Mouse (Mus musculus) neural tube, embryonic 14.5 days (tissue): ENCODE measurements around the gene Toe1. TPM values are rescaled to one million over a fixed set of nuclear protein-coding genes. Genes with fewer than 3 reads are reported as not detected.

ENCODE experiments used
- ATAC-seq: fragments of 200-750 bp; cut with Nextera tagmentation; 2 replicates; pipeline ENCODE4 v1.8.0; 2017; ENCODE audit warnings: low read depth, mild to moderate bottlenecking, moderate TSS enrichment, moderate library complexity
- H3K27ac ChIP-seq: fragments of 300-500 bp; sonication (generic); 2 replicates; pipeline ENCODE4 v1.5.1; 2014; ENCODE audit warnings: low read depth, mild to moderate bottlenecking, control low read depth, low read length, moderate library complexity, mixed read lengths
- H3K27me3 ChIP-seq: fragments of 300-500 bp; sonication (generic); 2 replicates; pipeline ENCODE4 v1.6.1; 2014; ENCODE audit warnings: low read length; ENCODE audit not compliant: control insufficient read depth, insufficient read depth
- H3K36me3 ChIP-seq: fragments of 300-500 bp; sonication (generic); 2 replicates; pipeline ENCODE4 v1.6.1; 2014; ENCODE audit warnings: low read length, mixed read lengths; ENCODE audit not compliant: control insufficient read depth, insufficient read depth
- H3K4me1 ChIP-seq: fragments of 300-500 bp; sonication (generic); 2 replicates; pipeline ENCODE4 v1.6.1; 2014; ENCODE audit warnings: low read length; ENCODE audit not compliant: control insufficient read depth, insufficient read depth
- H3K4me2 ChIP-seq: fragments of 300-500 bp; sonication (generic); 2 replicates; pipeline ENCODE4 v1.6.1; 2014; ENCODE audit warnings: mild to moderate bottlenecking, low read depth, low read length, control low read depth
- H3K4me3 ChIP-seq: fragments of 300-500 bp; sonication (generic); 2 replicates; pipeline ENCODE4 v1.5.1; 2014; ENCODE audit warnings: low read depth, low read length, control low read depth, mixed read lengths
- H3K9ac ChIP-seq: fragments of 300-500 bp; sonication (generic); replicated peaks from 2 replicates; pipeline ENCODE4 v1.6.1; 2014; ENCODE audit warnings: low read depth, mild to moderate bottlenecking, control low read depth, low read length, mixed read lengths
- H3K9me3 ChIP-seq: fragments of 300-500 bp; sonication (generic); 2 replicates; pipeline ENCODE4 v1.6.1; 2016; ENCODE audit warnings: low read length; ENCODE audit not compliant: control insufficient read depth
- WGBS: fragments of 180-500 bp; shearing (Covaris S2); extraction: QIAGEN DNeasy Blood & Tissue Kit; methylation state at CpG from one replicate; pipeline ENCODE4 v1.1.7; 2014; 5-methylcytosine and 5-hydroxymethylcytosine counted together
- polyA plus RNA-seq: library from polyadenylated mRNA; unstranded; fragments of >200 nt; fragmentation: Nextera tagmentation; extraction: Ambion mirVana; gene quantifications from 2 replicates; pipeline ENCODE4 v1.2.1, GENCODE M21; 2014

The Toe1 gene
- polyA plus RNA-seq, 1 experiment from 2014 or later: 29.5 TPM

GRCm38 (mm10) chr4:116781366-116781765, 26.1 kb downstream of the Toe1 start:
- no peak overlapping the region for H3K9ac ChIP-seq
- H3K27ac ChIP-seq: no peak overlapping the region
- WGBS: 11% methylated on average over 2 of the region's 2 CpGs
- H3K4me3 ChIP-seq: no peak overlapping the region
- H3K27me3 ChIP-seq: no peaks in the 10 kb centered on the region
- H3K36me3 ChIP-seq: no peaks in the 10 kb centered on the region
- no peak for ATAC-seq
- H3K4me2 ChIP-seq: no peak overlapping the region
- no peaks in the 10 kb centered on the region for H3K9me3 ChIP-seq
- 0 out of 2 replicates have a peak, but pooled peaks cover 4% of the 10 kb centered on the region for H3K4me1 ChIP-seq

GRCm38 (mm10) chr4:116780541-116780940, 26.9 kb downstream of the Toe1 start:
- no peak for ATAC-seq
- Histone ChIP-seq H3K9me3 (no peaks in the 10 kb centered on the region), H3K36me3 (no peaks in the 10 kb centered on the region), H3K4me1 (0 out of 2 replicates have a peak, but pooled peaks cover 4% of the 10 kb centered on the region), H3K4me3 (no peak overlapping the region), H3K9ac (no peak overlapping the region), H3K27ac (no peak overlapping the region), H3K27me3 (no peaks in the 10 kb centered on the region), H3K4me2 (no peak overlapping the region)
- 74% methylated on average over 2 of the region's 2 CpGs for WGBS

- Histone ChIP-seq H3K27ac (no peak overlapping the region), H3K27me3 (no peaks in the 10 kb centered on the region), H3K4me3 (no peak overlapping the region), H3K36me3 (no peaks in the 10 kb centered on the region), H3K4me1 (0 out of 2 replicates have a peak, but pooled peaks cover under 1% of the 10 kb centered on the region), H3K9me3 (no peaks in the 10 kb centered on the region), H3K9ac (no peak overlapping the region), H3K4me2 (no peak overlapping the region)
- ATAC-seq: no peak
- 89% methylated on average over 3 of the region's 3 CpGs for WGBS
Observed at GRCm38 (mm10) chr4:116777079-116777478, 30.4 kb downstream of the Toe1 start.

GRCm38 (mm10) chr4:116776391-116776790, 31.0 kb downstream of the Toe1 start:
- no peaks in the 10 kb centered on the region for H3K36me3 ChIP-seq
- H3K9ac ChIP-seq: no peak overlapping the region
- H3K9me3 ChIP-seq: no peaks in the 10 kb centered on the region
- H3K4me3 ChIP-seq: no peak overlapping the region
- 93% methylated on average over 5 of the region's 5 CpGs for WGBS
- no peak overlapping the region for H3K27ac ChIP-seq
- H3K4me2 ChIP-seq: no peak overlapping the region
- H3K4me1 ChIP-seq: no peaks in the 10 kb centered on the region
- no peaks in the 10 kb centered on the region for H3K27me3 ChIP-seq
- ATAC-seq: no peak

GRCm38 (mm10) chr4:116769060-116769459, 38.4 kb downstream of the Toe1 start:
- H3K27ac ChIP-seq: no peak overlapping the region
- no peaks in the 10 kb centered on the region for H3K27me3 ChIP-seq
- ATAC-seq: no peak
- no peak overlapping the region for H3K4me3 ChIP-seq
- H3K9me3 ChIP-seq: no peaks in the 10 kb centered on the region
- no peaks in the 10 kb centered on the region for H3K4me1 ChIP-seq
- H3K4me2 ChIP-seq: no peak overlapping the region
- no peak overlapping the region for H3K9ac ChIP-seq
- no peaks in the 10 kb centered on the region for H3K36me3 ChIP-seq

- 90% methylated on average over 5 of the region's 5 CpGs for WGBS
- H3K4me2 ChIP-seq: no peak overlapping the region
- no peak for ATAC-seq
- no peaks in the 10 kb centered on the region for H3K27me3 ChIP-seq
- no peak overlapping the region for H3K4me3 ChIP-seq
- H3K9me3 ChIP-seq: no peaks in the 10 kb centered on the region
- H3K27ac ChIP-seq: no peak overlapping the region
- no peaks in the 10 kb centered on the region for H3K36me3 ChIP-seq
- H3K9ac ChIP-seq: no peak overlapping the region
- H3K4me1 ChIP-seq: no peaks in the 10 kb centered on the region
Observed at GRCm38 (mm10) chr4:116768510-116768909, 38.9 kb downstream of the Toe1 start.

- no peaks in the 10 kb centered on the region for H3K27me3 ChIP-seq
- H3K36me3 ChIP-seq: no peaks in the 10 kb centered on the region
- no peaks in the 10 kb centered on the region for H3K4me1 ChIP-seq
- H3K9me3 ChIP-seq: no peaks in the 10 kb centered on the region
- no peak overlapping the region for H3K9ac ChIP-seq
- 93% methylated on average over 5 of the region's 5 CpGs for WGBS
- no peak overlapping the region for H3K4me3 ChIP-seq
- no peak overlapping the region for H3K27ac ChIP-seq
- H3K4me2 ChIP-seq: no peak overlapping the region
- ATAC-seq: no peak
Observed at GRCm38 (mm10) chr4:116764001-116764400, 43.4 kb downstream of the Toe1 start.

GRCm38 (mm10) chr4:116761914-116762313, 45.5 kb downstream of the Toe1 start:
- no peak overlapping the region for H3K27ac ChIP-seq
- no peaks in the 10 kb centered on the region for H3K9me3 ChIP-seq
- no peaks in the 10 kb centered on the region for H3K4me1 ChIP-seq
- H3K9ac ChIP-seq: no peak overlapping the region
- no peak overlapping the region for H3K4me2 ChIP-seq
- H3K36me3 ChIP-seq: no peaks in the 10 kb centered on the region
- no peak overlapping the region for H3K4me3 ChIP-seq
- no peak for ATAC-seq
- WGBS: 80% methylated on average over 2 of the region's 2 CpGs
- H3K27me3 ChIP-seq: no peaks in the 10 kb centered on the region

- Histone ChIP-seq H3K4me3 (no peak overlapping the region), H3K9ac (no peak overlapping the region), H3K27ac (no peak overlapping the region), H3K4me1 (no peaks in the 10 kb centered on the region), H3K9me3 (no peaks in the 10 kb centered on the region), H3K27me3 (no peaks in the 10 kb centered on the region), H3K4me2 (no peak overlapping the region), H3K36me3 (no peaks in the 10 kb centered on the region)
- WGBS: 83% methylated on average over 2 of the region's 2 CpGs
- no peak for ATAC-seq
Observed at GRCm38 (mm10) chr4:116749750-116750149, 57.7 kb downstream of the Toe1 start.
